Mouse (Mus musculus): Measurements from ENCODE around the gene Ankrd22. TPM values are rescaled to one million over a fixed set of nuclear protein-coding genes. Genes with fewer than 3 reads are reported as not detected.

Ankrd22 gene
- polyA plus RNA-seq, 1 experiment from 2014 or later, result not detected

- H3K27me3 ChIP-seq (ENCODE audit: control insufficient read depth, insufficient read depth, low read length), result no peaks in the 10 kb centered on the region
- H3K9ac ChIP-seq (replicated peaks; ENCODE audit: low read depth, low read length), result peak overlapping the region; percentile 86; the same call in 1 of the 2 replicates
- peak; percentile 47 for ATAC-seq (ENCODE audit: low read depth)
- H3K9me3 ChIP-seq (ENCODE audit: control insufficient read depth, low read length), result no peaks in the 10 kb centered on the region
- H3K4me3 ChIP-seq (ENCODE audit: low read depth, low read length), result peak overlapping the region; percentile 72
- H3K4me2 ChIP-seq (ENCODE audit: low read depth, low read length), result peak overlapping the region; percentile 91
- WGBS, result 19% methylated on average over 10 of the region's 10 CpGs
- no peaks in the 10 kb centered on the region for H3K4me1 ChIP-seq (ENCODE audit: control insufficient read depth, insufficient read depth, low read length)
- H3K36me3 ChIP-seq (ENCODE audit: control insufficient read depth, insufficient read depth, low read length), result no peaks in the 10 kb centered on the region
- H3K27ac ChIP-seq (ENCODE audit: low read depth, low read length), result no peak overlapping the region; the same call in 1 of the 2 replicates
Measured at GRCm38 (mm10) chr19:34191645-34192007, 25.8 kb upstream of the Ankrd22 start.

- Histone ChIP-seq H3K27me3 (ENCODE audit: control insufficient read depth, insufficient read depth, low read length) (no peaks in the 10 kb centered on the region), H3K9me3 (ENCODE audit: control insufficient read depth, low read length) (no peaks in the 10 kb centered on the region), H3K4me1 (ENCODE audit: control insufficient read depth, insufficient read depth, low read length) (no peaks in the 10 kb centered on the region), H3K36me3 (ENCODE audit: control insufficient read depth, insufficient read depth, low read length) (no peaks in the 10 kb centered on the region), H3K27ac (ENCODE audit: low read depth, low read length) (no peak overlapping the region), H3K9ac (replicated peaks; ENCODE audit: low read depth, low read length) (no peak overlapping the region), H3K4me2 (ENCODE audit: low read depth, low read length) (no peak overlapping the region), H3K4me3 (ENCODE audit: low read depth, low read length) (no peak overlapping the region)
- WGBS, result 92% methylated on average over 4 of the region's 4 CpGs
- ATAC-seq (ENCODE audit: low read depth), result no peak
Measured at GRCm38 (mm10) chr19:34186845-34187244, 21.0 kb upstream of the Ankrd22 start.

- H3K4me2 ChIP-seq (ENCODE audit: low read depth, low read length), result no peak overlapping the region
- no peaks in the 10 kb centered on the region for H3K36me3 ChIP-seq (ENCODE audit: control insufficient read depth, insufficient read depth, low read length)
- WGBS, result 69% methylated on average over 5 of the region's 5 CpGs
- no peaks in the 10 kb centered on the region for H3K9me3 ChIP-seq (ENCODE audit: control insufficient read depth, low read length)
- no peaks in the 10 kb centered on the region for H3K27me3 ChIP-seq (ENCODE audit: control insufficient read depth, insufficient read depth, low read length)
- H3K27ac ChIP-seq (ENCODE audit: low read depth, low read length), result no peak overlapping the region
- no peak for ATAC-seq (ENCODE audit: low read depth)
- H3K4me1 ChIP-seq (ENCODE audit: control insufficient read depth, insufficient read depth, low read length), result no peaks in the 10 kb centered on the region
- H3K9ac ChIP-seq (replicated peaks; ENCODE audit: low read depth, low read length), result no peak overlapping the region
- no peak overlapping the region for H3K4me3 ChIP-seq (ENCODE audit: low read depth, low read length)
Measured at GRCm38 (mm10) chr19:34182490-34182889, 16.6 kb upstream of the Ankrd22 start.

GRCm38 (mm10) chr19:34181234-34181633, 15.4 kb upstream of the Ankrd22 start:
- no peaks in the 10 kb centered on the region for H3K27me3 ChIP-seq (ENCODE audit: control insufficient read depth, insufficient read depth, low read length)
- H3K4me2 ChIP-seq (ENCODE audit: low read depth, low read length), result no peak overlapping the region
- ATAC-seq (ENCODE audit: low read depth), result no peak
- no peaks in the 10 kb centered on the region for H3K9me3 ChIP-seq (ENCODE audit: control insufficient read depth, low read length)
- H3K4me1 ChIP-seq (ENCODE audit: control insufficient read depth, insufficient read depth, low read length), result no peaks in the 10 kb centered on the region
- 89% methylated on average over 3 of the region's 3 CpGs for WGBS
- H3K27ac ChIP-seq (ENCODE audit: low read depth, low read length), result no peak overlapping the region
- no peak overlapping the region for H3K9ac ChIP-seq (replicated peaks; ENCODE audit: low read depth, low read length)
- H3K36me3 ChIP-seq (ENCODE audit: control insufficient read depth, insufficient read depth, low read length), result no peaks in the 10 kb centered on the region
- H3K4me3 ChIP-seq (ENCODE audit: low read depth, low read length), result no peak overlapping the region

GRCm38 (mm10) chr19:34180316-34180715, 14.5 kb upstream of the Ankrd22 start:
- H3K9ac ChIP-seq (replicated peaks; ENCODE audit: low read depth, low read length), result no peak overlapping the region
- WGBS, result 90% methylated on average over 2 of the region's 2 CpGs
- no peak overlapping the region for H3K27ac ChIP-seq (ENCODE audit: low read depth, low read length)
- H3K9me3 ChIP-seq (ENCODE audit: control insufficient read depth, low read length), result no peaks in the 10 kb centered on the region
- no peak for ATAC-seq (ENCODE audit: low read depth)
- H3K4me2 ChIP-seq (ENCODE audit: low read depth, low read length), result no peak overlapping the region
- H3K4me1 ChIP-seq (ENCODE audit: control insufficient read depth, insufficient read depth, low read length), result no peaks in the 10 kb centered on the region
- no peak overlapping the region for H3K4me3 ChIP-seq (ENCODE audit: low read depth, low read length)
- no peaks in the 10 kb centered on the region for H3K36me3 ChIP-seq (ENCODE audit: control insufficient read depth, insufficient read depth, low read length)
- no peaks in the 10 kb centered on the region for H3K27me3 ChIP-seq (ENCODE audit: control insufficient read depth, insufficient read depth, low read length)

GRCm38 (mm10) chr19:34179136-34179535, 13.3 kb upstream of the Ankrd22 start:
- ATAC-seq (ENCODE audit: low read depth), result no peak
- Histone ChIP-seq H3K36me3 (ENCODE audit: control insufficient read depth, insufficient read depth, low read length) (no peaks in the 10 kb centered on the region), H3K4me3 (ENCODE audit: low read depth, low read length) (no peak overlapping the region), H3K9ac (replicated peaks; ENCODE audit: low read depth, low read length) (no peak overlapping the region), H3K27me3 (ENCODE audit: control insufficient read depth, insufficient read depth, low read length) (no peaks in the 10 kb centered on the region), H3K4me2 (ENCODE audit: low read depth, low read length) (no peak overlapping the region), H3K4me1 (ENCODE audit: control insufficient read depth, insufficient read depth, low read length) (no peaks in the 10 kb centered on the region), H3K9me3 (ENCODE audit: control insufficient read depth, low read length) (no peaks in the 10 kb centered on the region), H3K27ac (ENCODE audit: low read depth, low read length) (no peak overlapping the region)
- WGBS, result 93% methylated on average over 4 of the region's 4 CpGs

GRCm38 (mm10) chr19:34174004-34174403, 8.2 kb upstream of the Ankrd22 start:
- ATAC-seq (ENCODE audit: low read depth), result no peak
- H3K9ac ChIP-seq (replicated peaks; ENCODE audit: low read depth, low read length), result no peak overlapping the region
- H3K4me3 ChIP-seq (ENCODE audit: low read depth, low read length), result no peak overlapping the region
- H3K27me3 ChIP-seq (ENCODE audit: control insufficient read depth, insufficient read depth, low read length), result no peaks in the 10 kb centered on the region
- no peak overlapping the region for H3K4me2 ChIP-seq (ENCODE audit: low read depth, low read length)
- WGBS, result 89% methylated on average over 3 of the region's 3 CpGs
- H3K27ac ChIP-seq (ENCODE audit: low read depth, low read length), result no peak overlapping the region
- H3K36me3 ChIP-seq (ENCODE audit: control insufficient read depth, insufficient read depth, low read length), result no peaks in the 10 kb centered on the region
- no peaks in the 10 kb centered on the region for H3K9me3 ChIP-seq (ENCODE audit: control insufficient read depth, low read length)
- H3K4me1 ChIP-seq (ENCODE audit: control insufficient read depth, insufficient read depth, low read length), result no peaks in the 10 kb centered on the region

- no peak overlapping the region for H3K4me2 ChIP-seq (ENCODE audit: low read depth, low read length)
- H3K4me3 ChIP-seq (ENCODE audit: low read depth, low read length), result no peak overlapping the region
- 82% methylated on average over 3 of the region's 3 CpGs for WGBS
- ATAC-seq (ENCODE audit: low read depth), result no peak
- no peaks in the 10 kb centered on the region for H3K9me3 ChIP-seq (ENCODE audit: control insufficient read depth, low read length)
- H3K27me3 ChIP-seq (ENCODE audit: control insufficient read depth, insufficient read depth, low read length), result no peaks in the 10 kb centered on the region
- no peaks in the 10 kb centered on the region for H3K36me3 ChIP-seq (ENCODE audit: control insufficient read depth, insufficient read depth, low read length)
- no peak overlapping the region for H3K27ac ChIP-seq (ENCODE audit: low read depth, low read length)
- no peaks in the 10 kb centered on the region for H3K4me1 ChIP-seq (ENCODE audit: control insufficient read depth, insufficient read depth, low read length)
- no peak overlapping the region for H3K9ac ChIP-seq (replicated peaks; ENCODE audit: low read depth, low read length)
Measured at GRCm38 (mm10) chr19:34171167-34171566, 5.3 kb upstream of the Ankrd22 start.

- H3K27ac ChIP-seq (ENCODE audit: low read depth, low read length), result no peak overlapping the region
- no peaks in the 10 kb centered on the region for H3K4me1 ChIP-seq (ENCODE audit: control insufficient read depth, insufficient read depth, low read length)
- H3K27me3 ChIP-seq (ENCODE audit: control insufficient read depth, insufficient read depth, low read length), result no peaks in the 10 kb centered on the region
- no peak for ATAC-seq (ENCODE audit: low read depth)
- H3K36me3 ChIP-seq (ENCODE audit: control insufficient read depth, insufficient read depth, low read length), result no peaks in the 10 kb centered on the region
- no peak overlapping the region for H3K4me2 ChIP-seq (ENCODE audit: low read depth, low read length)
- no peak overlapping the region for H3K4me3 ChIP-seq (ENCODE audit: low read depth, low read length)
- H3K9me3 ChIP-seq (ENCODE audit: control insufficient read depth, low read length), result no peaks in the 10 kb centered on the region
- H3K9ac ChIP-seq (replicated peaks; ENCODE audit: low read depth, low read length), result no peak overlapping the region
Measured at GRCm38 (mm10) chr19:34169121-34169520, 3.3 kb upstream of the Ankrd22 start.
